9 mouse cellular contexts compared by ENCODE assay signal in the genomic region with DNA sequence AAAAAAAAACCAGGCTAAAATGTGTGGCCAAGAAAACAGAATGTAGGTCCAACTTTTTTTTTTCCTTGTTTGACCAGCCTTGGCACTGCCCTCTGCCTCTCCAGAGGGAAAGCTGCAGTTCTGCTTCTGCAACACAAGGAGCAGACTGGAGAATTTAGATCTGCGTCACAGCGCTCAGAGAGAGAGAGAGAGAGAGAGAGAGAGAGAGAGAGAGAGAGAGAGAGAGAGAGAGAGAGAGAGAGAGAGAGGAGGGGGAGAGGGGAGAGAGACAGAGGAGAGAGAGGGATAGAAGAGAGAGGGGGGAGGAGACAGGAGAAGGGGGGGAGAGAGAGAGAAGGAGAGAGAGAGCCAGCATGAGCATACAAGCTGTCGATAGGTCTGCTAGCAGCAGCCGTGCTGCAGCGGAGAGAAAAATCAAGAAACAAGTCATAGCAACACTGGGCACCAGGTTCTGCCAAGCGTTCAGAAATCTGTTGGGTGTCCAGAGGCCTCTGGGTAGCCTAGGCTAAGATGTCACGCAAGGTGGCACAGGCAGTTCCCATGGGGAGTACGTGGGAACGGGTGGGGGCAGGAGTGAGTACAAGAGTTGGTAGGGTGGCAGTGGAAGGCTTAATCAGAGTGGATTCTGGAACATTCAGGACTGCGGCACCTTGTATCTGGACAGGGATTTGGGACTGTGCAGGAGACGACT.
DNase-seq lines count a peak whose midpoint lies in the region; ATAC-seq and TF ChIP-seq lines count a peak whose summit lies in the region.
"Had no signal": no experiment of that assay in that cellular context is flagged by ENCODE, and none has a peak within 500 bp of the region (broad histone marks: within the 10 kb centered on the region; RNA-seq: fewer than 3 reads in every experiment).

No protein-coding gene starts in this region.

- H3K9ac ChIP-seq in neural tube, embryonic 11.5 days (ENCODE audit: low read length): no peak overlapping the region
- no peak overlapping the region for H3K9ac ChIP-seq in embryonic facial prominence, embryonic 13.5 days
- no peak overlapping the region for H3K9ac ChIP-seq in heart, postnatal 0 days (replicated peaks; ENCODE audit: low read depth, low read length)
- no peak overlapping the region for H3K9ac ChIP-seq in liver, embryonic 12.5 days
- H3K9ac ChIP-seq: limb, embryonic 12.5 days had no signal

- no peak overlapping the region for H3K4me2 ChIP-seq in neural tube, embryonic 11.5 days (ENCODE audit: low read depth)
- peak overlapping the region; percentile 33 for H3K4me2 ChIP-seq in embryonic facial prominence, embryonic 13.5 days
- H3K4me2 ChIP-seq in heart, postnatal 0 days (ENCODE audit: low read depth, low read length): peak overlapping the region; percentile 64
- H3K4me2 ChIP-seq in liver, embryonic 12.5 days: no peak overlapping the region
- H3K4me2 ChIP-seq: limb, embryonic 12.5 days had no signal

- H3K4me1 ChIP-seq in neural tube, embryonic 11.5 days (ENCODE audit: control insufficient read depth, insufficient read depth, low read length): no peaks in the 10 kb centered on the region
- H3K4me1 ChIP-seq in embryonic facial prominence, embryonic 13.5 days: no peaks in the 10 kb centered on the region
- H3K4me1 ChIP-seq in heart, postnatal 0 days (ENCODE audit: control insufficient read depth, insufficient read depth): no peaks in the 10 kb centered on the region
- peaks cover 10% of the 10 kb centered on the region for H3K4me1 ChIP-seq in small intestine, adult 2 months (ENCODE audit: control insufficient read depth, insufficient read depth, insufficient read length, low read length)
- H3K4me1 ChIP-seq in liver, embryonic 12.5 days: no peaks in the 10 kb centered on the region
- H3K4me1 ChIP-seq: limb, embryonic 12.5 days had no signal

- H3K4me3 ChIP-seq in neural tube, embryonic 11.5 days (ENCODE audit: low read depth, low read length): no peak overlapping the region
- no peak overlapping the region for H3K4me3 ChIP-seq in embryonic facial prominence, embryonic 13.5 days
- H3K4me3 ChIP-seq in heart, postnatal 0 days (ENCODE audit: low read depth, low read length): peak overlapping the region; percentile 39
- H3K4me3 ChIP-seq in small intestine, adult 2 months (ENCODE audit: low read depth, low read length): peak overlapping the region; percentile 67
- H3K4me3 ChIP-seq in liver, embryonic 12.5 days: no peak overlapping the region
- H3K4me3 ChIP-seq: limb, embryonic 12.5 days had no signal

- no peaks in the 10 kb centered on the region for H3K9me3 ChIP-seq in neural tube, embryonic 11.5 days (ENCODE audit: control insufficient read depth, low read length)
- H3K9me3 ChIP-seq in embryonic facial prominence, embryonic 13.5 days: no peaks in the 10 kb centered on the region
- no peaks in the 10 kb centered on the region for H3K9me3 ChIP-seq in heart, postnatal 0 days (replicated peaks; ENCODE audit: control insufficient read depth, low read length)
- no peaks in the 10 kb centered on the region for H3K9me3 ChIP-seq in liver, embryonic 12.5 days (replicated peaks)
- H3K9me3 ChIP-seq: limb, embryonic 12.5 days had no signal

- TF ChIP-seq CTCF in heart, postnatal 0 days (IDR thresholded peaks at IDR 0.05; ENCODE audit: low read depth): peak; percentile 47
- TF ChIP-seq CTCF in small intestine, adult 2 months (IDR thresholded peaks at IDR 0.05; ENCODE audit: extremely low read depth, insufficient read length, insufficient replicate concordance, low read depth, low read length): peak; percentile 30; the same call in 1 of the 2 replicates

- ATAC-seq in neural tube, embryonic 11.5 days (ENCODE audit: insufficient read depth, low FRiP score, low TSS enrichment): 0 out of 2 replicates have a peak, but pooled peaks have one; percentile 30
- no peak for ATAC-seq in embryonic facial prominence, embryonic 13.5 days (ENCODE audit: insufficient number of reproducible peaks, insufficient read depth, low FRiP score, low TSS enrichment, low read depth)
- ATAC-seq in heart, postnatal 0 days (ENCODE audit: insufficient read depth, low read depth): peak; percentile 82
- ATAC-seq in liver, embryonic 12.5 days: no peak

- WGBS in neural tube, embryonic 11.5 days: 76% methylated on average over 11 of the region's 11 CpGs
- 63% methylated on average over 11 of the region's 11 CpGs for WGBS in embryonic facial prominence, embryonic 13.5 days
- WGBS in heart, postnatal 0 days: 33% methylated on average over 11 of the region's 11 CpGs
- WGBS in small intestine, adult 2 months: 45% methylated on average over 11 of the region's 11 CpGs
- WGBS in liver, embryonic 12.5 days (ENCODE audit: insufficient replicate concordance): 71% methylated on average over 11 of the region's 11 CpGs

- no peak for TF ChIP-seq EP300 in heart, postnatal 0 days (IDR thresholded peaks at IDR 0.05; ENCODE audit: low read depth)

- no peaks in the 10 kb centered on the region for H3K36me3 ChIP-seq in neural tube, embryonic 11.5 days (ENCODE audit: control insufficient read depth, insufficient read depth, low read length)
- no peaks in the 10 kb centered on the region for H3K36me3 ChIP-seq in embryonic facial prominence, embryonic 13.5 days
- no peaks in the 10 kb centered on the region for H3K36me3 ChIP-seq in heart, postnatal 0 days (replicated peaks; ENCODE audit: control insufficient read depth, insufficient read depth, low read length)
- H3K36me3 ChIP-seq in small intestine, adult 2 months (ENCODE audit: control insufficient read depth, insufficient read depth, low read length): peaks cover 4% of the 10 kb centered on the region; the same call in 1 of the 2 replicates
- no peaks in the 10 kb centered on the region for H3K36me3 ChIP-seq in liver, embryonic 12.5 days
- H3K36me3 ChIP-seq: limb, embryonic 12.5 days had no signal

- no peak overlapping the region for H3K27ac ChIP-seq in neural tube, embryonic 11.5 days (ENCODE audit: low read depth, low read length)
- no peak overlapping the region for H3K27ac ChIP-seq in embryonic facial prominence, embryonic 13.5 days
- peak overlapping the region; percentile 26 for H3K27ac ChIP-seq in heart, postnatal 0 days (ENCODE audit: low read depth)
- H3K27ac ChIP-seq in small intestine, adult 2 months (ENCODE audit: insufficient read depth, low read depth, low read length): peak overlapping the region; percentile 81
- no peak overlapping the region for H3K27ac ChIP-seq in liver, embryonic 12.5 days
- H3K27ac ChIP-seq: limb, embryonic 12.5 days had no signal

- DNase-seq in neural tube, embryonic 11.5 days (ENCODE audit: low spot score): no peak
- DNase-seq in neural tube, embryonic 10.5 days (ENCODE audit: extremely low spot score, low spot score): no peak
- peak; percentile 85 for DNase-seq in heart, postnatal 0 days (ENCODE audit: low spot score)
- peak; percentile 28 to 49 for DNase-seq in kidney, postnatal 4 days
- peak; percentile 82 for DNase-seq in lung, postnatal 36 days

- H3K27me3 ChIP-seq in neural tube, embryonic 11.5 days (ENCODE audit: control insufficient read depth, insufficient read depth, low read length): no peaks in the 10 kb centered on the region
- no peaks in the 10 kb centered on the region for H3K27me3 ChIP-seq in embryonic facial prominence, embryonic 13.5 days
- no peaks in the 10 kb centered on the region for H3K27me3 ChIP-seq in heart, postnatal 0 days (ENCODE audit: control insufficient read depth, insufficient read depth, low read length)
- no peaks in the 10 kb centered on the region for H3K27me3 ChIP-seq in small intestine, adult 2 months (ENCODE audit: control insufficient read depth, insufficient read depth, low read length)
- no peaks in the 10 kb centered on the region for H3K27me3 ChIP-seq in liver, embryonic 12.5 days (replicated peaks)
- H3K27me3 ChIP-seq: limb, embryonic 12.5 days had no signal

- no peak for TF ChIP-seq POLR2A in small intestine, adult 2 months (IDR thresholded peaks at IDR 0.05; ENCODE audit: low read depth, low read length)

Comparison
In these comparisons a context has a peak if more than half of its experiments do, and no peak if none do; other contexts are left out.
1. ATAC-seq: peak in neural tube, embryonic 11.5 days (single experiment) and heart, postnatal 0 days (single experiment); none in embryonic facial prominence, embryonic 13.5 days (single experiment) and liver, embryonic 12.5 days (single experiment).
2. DNase-seq: peak in heart, postnatal 0 days (single experiment), kidney, postnatal 4 days (2 of 2) and lung, postnatal 36 days (single experiment); none in neural tube, embryonic 11.5 days (single experiment) and neural tube, embryonic 10.5 days (single experiment).
3. H3K27ac ChIP-seq: peak in heart, postnatal 0 days (single experiment) and small intestine, adult 2 months (single experiment); none in neural tube, embryonic 11.5 days (single experiment), embryonic facial prominence, embryonic 13.5 days (single experiment) and liver, embryonic 12.5 days (single experiment).
4. H3K4me2 ChIP-seq: peak in embryonic facial prominence, embryonic 13.5 days (single experiment) and heart, postnatal 0 days (single experiment); none in neural tube, embryonic 11.5 days (single experiment) and liver, embryonic 12.5 days (single experiment).
5. H3K4me3 ChIP-seq: peak in heart, postnatal 0 days (single experiment) and small intestine, adult 2 months (single experiment); none in neural tube, embryonic 11.5 days (single experiment), embryonic facial prominence, embryonic 13.5 days (single experiment) and liver, embryonic 12.5 days (single experiment).